Mouse (Mus musculus): Measurements from ENCODE around the gene Knstrn. TPM values are rescaled to one million over a fixed set of nuclear protein-coding genes. Genes with fewer than 3 reads are reported as not detected.

Gene Knstrn
- polyA plus RNA-seq, 1 experiment from 2014 or later = 84.2 TPM

DNA sequence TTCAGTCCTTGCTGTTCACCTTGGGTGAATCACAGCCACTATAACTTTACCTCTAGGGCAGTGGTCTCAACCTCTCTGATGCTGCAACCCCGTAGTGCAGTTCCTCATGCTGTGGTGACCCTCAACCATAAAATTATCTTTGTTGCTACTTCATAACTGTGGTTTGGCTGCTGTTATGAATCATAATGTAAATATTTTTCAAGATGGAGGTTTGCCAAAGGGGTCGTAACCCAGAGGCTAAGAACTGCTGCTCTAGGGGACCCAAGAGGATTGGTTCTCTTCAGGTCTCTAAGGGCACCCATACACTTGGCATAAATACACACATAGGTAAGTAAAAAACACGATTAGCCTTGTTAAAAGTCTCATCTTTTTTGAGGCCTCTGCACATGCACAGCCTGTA, 56.8 kb downstream of the Knstrn start:
- ATAC-seq (no peak), DNase-seq (ENCODE audit: low spot score) (no peak)
- no peak overlapping the region for H3K9ac ChIP-seq (ENCODE audit: low read length)
- 85% methylated on average over 3 of the region's 3 CpGs for WGBS
- no peak overlapping the region for H3K4me2 ChIP-seq (ENCODE audit: low read length)
- H3K36me3 ChIP-seq (ENCODE audit: control insufficient read depth, insufficient read depth, low read length) = peaks cover 37% of the 10 kb centered on the region
- H3K9me3 ChIP-seq (replicated peaks; ENCODE audit: control insufficient read depth, low read length) = no peaks in the 10 kb centered on the region
- no peaks in the 10 kb centered on the region for H3K27me3 ChIP-seq (replicated peaks; ENCODE audit: control insufficient read depth, insufficient read depth, low read length)
- H3K4me1 ChIP-seq (ENCODE audit: control insufficient read depth, insufficient read depth, low read length) = no peaks in the 10 kb centered on the region
- no peak overlapping the region for H3K27ac ChIP-seq (ENCODE audit: low read depth, low read length)
- no peak overlapping the region for H3K4me3 ChIP-seq (ENCODE audit: low read depth, low read length)

DNA sequence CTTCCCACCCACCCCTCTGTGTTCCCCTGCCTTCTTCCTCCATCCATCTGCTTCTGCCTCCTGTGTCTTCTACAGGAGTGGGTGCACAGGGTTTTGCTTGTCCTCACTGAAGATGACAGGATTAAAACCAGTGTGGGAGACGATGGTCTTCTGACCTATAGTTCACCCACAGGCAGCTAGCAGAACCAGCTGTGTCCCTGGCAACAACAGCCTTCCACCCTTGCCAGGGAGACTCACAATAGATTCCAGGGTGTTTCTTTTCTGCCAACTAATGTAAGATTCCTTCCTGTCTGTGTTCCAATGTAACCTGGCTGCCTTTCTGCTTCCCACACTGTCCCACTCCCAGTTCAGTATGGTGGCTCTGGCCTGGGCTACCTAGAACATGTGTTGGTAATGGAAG, 57.2 kb downstream of the Knstrn start:
- H3K4me1 ChIP-seq (ENCODE audit: control insufficient read depth, insufficient read depth, low read length) = no peaks in the 10 kb centered on the region
- no peaks in the 10 kb centered on the region for H3K9me3 ChIP-seq (replicated peaks; ENCODE audit: control insufficient read depth, low read length)
- no peaks in the 10 kb centered on the region for H3K27me3 ChIP-seq (replicated peaks; ENCODE audit: control insufficient read depth, insufficient read depth, low read length)
- H3K36me3 ChIP-seq (ENCODE audit: control insufficient read depth, insufficient read depth, low read length) = peaks cover 39% of the 10 kb centered on the region
- H3K4me3 ChIP-seq (ENCODE audit: low read depth, low read length) = no peak overlapping the region
- no peak for ATAC-seq
- H3K4me2 ChIP-seq (ENCODE audit: low read length) = no peak overlapping the region
- no peak overlapping the region for H3K27ac ChIP-seq (ENCODE audit: low read depth, low read length)
- no peak for DNase-seq (ENCODE audit: low spot score)
- H3K9ac ChIP-seq (ENCODE audit: low read length) = no peak overlapping the region
- WGBS = 81% methylated on average over 1 of the region's 1 CpGs

DNA sequence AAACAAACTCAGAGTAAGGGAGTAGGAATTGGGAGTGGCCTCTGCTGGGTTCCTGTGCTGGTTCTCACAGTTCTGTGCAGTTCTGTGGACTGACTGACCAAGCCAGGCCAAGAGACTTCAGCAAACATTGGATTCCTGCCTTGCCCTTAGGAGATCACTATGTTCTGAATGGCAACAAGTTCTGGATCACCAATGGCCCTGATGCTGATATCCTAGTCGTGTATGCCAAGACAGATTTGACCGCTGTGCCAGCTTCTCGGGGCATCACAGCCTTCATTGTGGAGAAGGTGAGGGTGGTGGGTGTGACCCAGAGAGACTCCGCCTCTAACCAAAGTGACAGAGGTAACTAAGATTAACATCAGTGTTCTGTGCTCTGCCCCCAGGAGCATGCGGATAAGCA, 59.2 kb downstream of the Knstrn start:
- no peaks in the 10 kb centered on the region for H3K27me3 ChIP-seq (replicated peaks; ENCODE audit: control insufficient read depth, insufficient read depth, low read length)
- no peaks in the 10 kb centered on the region for H3K4me1 ChIP-seq (ENCODE audit: control insufficient read depth, insufficient read depth, low read length)
- H3K27ac ChIP-seq (ENCODE audit: low read depth, low read length) = no peak overlapping the region
- WGBS = 90% methylated on average over 5 of the region's 5 CpGs
- ATAC-seq = no peak
- H3K4me2 ChIP-seq (ENCODE audit: low read length) = no peak overlapping the region
- no peak overlapping the region for H3K9ac ChIP-seq (ENCODE audit: low read length)
- H3K9me3 ChIP-seq (replicated peaks; ENCODE audit: control insufficient read depth, low read length) = no peaks in the 10 kb centered on the region
- DNase-seq (ENCODE audit: low spot score) = no peak
- H3K36me3 ChIP-seq (ENCODE audit: control insufficient read depth, insufficient read depth, low read length) = peaks cover 57% of the 10 kb centered on the region
- no peak overlapping the region for H3K4me3 ChIP-seq (ENCODE audit: low read depth, low read length)

DNA sequence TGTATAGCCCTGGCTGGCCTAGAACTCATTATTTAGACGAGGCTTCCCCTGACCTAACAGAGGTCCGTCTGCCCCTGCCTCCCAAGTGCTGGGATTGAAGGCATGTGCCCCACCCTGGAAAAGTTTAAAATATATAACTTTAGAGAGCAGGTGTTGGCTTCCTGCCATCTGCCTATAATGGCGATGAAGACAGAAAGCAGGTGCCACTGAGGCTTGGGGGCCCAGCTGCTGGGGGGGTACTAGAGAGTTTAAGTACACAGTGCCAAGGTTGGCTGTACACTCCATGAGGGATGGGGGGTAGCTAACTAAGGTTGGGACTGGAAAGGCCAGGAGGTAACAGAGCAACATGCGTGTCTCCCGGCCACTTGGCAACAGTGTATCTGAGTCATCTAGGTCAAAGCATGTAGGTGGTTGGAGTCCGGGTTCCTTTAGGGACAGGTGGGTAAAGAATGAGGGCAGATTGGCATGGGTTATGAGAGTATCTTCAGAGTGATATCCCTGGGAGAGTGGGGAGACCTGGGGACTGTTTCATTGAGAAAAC, 60.2 kb downstream of the Knstrn start:
- ATAC-seq (no peak), DNase-seq (ENCODE audit: low spot score) (no peak)
- Histone ChIP-seq H3K36me3 (ENCODE audit: control insufficient read depth, insufficient read depth, low read length) (peaks cover 58% of the 10 kb centered on the region), H3K4me2 (ENCODE audit: low read length) (no peak overlapping the region), H3K4me1 (ENCODE audit: control insufficient read depth, insufficient read depth, low read length) (no peaks in the 10 kb centered on the region), H3K27me3 (replicated peaks; ENCODE audit: control insufficient read depth, insufficient read depth, low read length) (no peaks in the 10 kb centered on the region), H3K4me3 (ENCODE audit: low read depth, low read length) (no peak overlapping the region), H3K27ac (ENCODE audit: low read depth, low read length) (no peak overlapping the region), H3K9me3 (replicated peaks; ENCODE audit: control insufficient read depth, low read length) (no peaks in the 10 kb centered on the region), H3K9ac (ENCODE audit: low read length) (no peak overlapping the region)
- 91% methylated on average over 6 of the region's 6 CpGs for WGBS

DNA sequence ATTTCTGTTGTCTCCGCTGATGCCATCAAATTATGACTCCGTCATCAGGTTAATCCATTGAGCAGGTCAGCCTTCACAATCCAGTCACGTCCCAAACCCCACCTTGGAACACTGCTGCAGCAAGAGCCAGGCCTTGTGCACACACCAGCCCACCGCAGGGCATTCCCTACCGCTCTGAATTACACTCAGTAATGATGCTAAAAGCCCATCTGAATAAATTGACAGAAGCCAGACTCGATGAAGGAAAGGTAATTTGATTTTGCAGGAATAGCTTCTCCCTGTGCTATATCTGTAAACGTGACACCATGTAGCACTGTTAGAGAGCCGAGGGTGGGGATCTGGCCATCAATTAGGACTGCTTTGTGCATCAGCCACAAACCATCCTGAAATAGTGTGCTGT, 61.5 kb downstream of the Knstrn start:
- Histone ChIP-seq H3K4me1 (ENCODE audit: control insufficient read depth, insufficient read depth, low read length) (no peaks in the 10 kb centered on the region), H3K4me3 (ENCODE audit: low read depth, low read length) (no peak overlapping the region), H3K27ac (ENCODE audit: low read depth, low read length) (no peak overlapping the region), H3K4me2 (ENCODE audit: low read length) (no peak overlapping the region), H3K9ac (ENCODE audit: low read length) (no peak overlapping the region), H3K36me3 (ENCODE audit: control insufficient read depth, insufficient read depth, low read length) (peaks cover 54% of the 10 kb centered on the region), H3K27me3 (replicated peaks; ENCODE audit: control insufficient read depth, insufficient read depth, low read length) (no peaks in the 10 kb centered on the region), H3K9me3 (replicated peaks; ENCODE audit: control insufficient read depth, low read length) (no peaks in the 10 kb centered on the region)
- no peak for DNase-seq (ENCODE audit: low spot score)
- ATAC-seq = no peak
- WGBS = 90% methylated on average over 8 of the region's 8 CpGs

DNA sequence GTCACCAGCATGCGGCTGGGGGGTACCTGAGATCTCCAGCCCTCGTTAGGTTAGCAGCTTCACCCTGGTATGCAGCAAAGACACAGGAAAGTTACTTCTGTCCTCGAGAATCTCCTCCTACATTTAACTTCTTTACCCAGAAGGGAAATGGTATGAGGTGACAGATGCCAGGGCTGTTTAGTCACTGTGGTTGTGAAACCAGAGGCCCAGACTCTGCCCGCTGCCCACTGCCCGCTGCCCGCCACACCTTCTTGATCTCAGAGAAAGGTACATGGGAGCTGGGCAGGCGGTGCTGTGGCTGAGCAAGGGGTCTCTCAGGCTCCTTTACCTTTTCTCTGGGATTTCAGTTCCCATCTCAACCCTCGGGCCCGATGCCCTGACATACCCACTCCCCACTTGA, 62.6 kb downstream of the Knstrn start:
- no peak for DNase-seq (ENCODE audit: low spot score)
- Histone ChIP-seq H3K27ac (ENCODE audit: low read depth, low read length) (no peak overlapping the region), H3K36me3 (ENCODE audit: control insufficient read depth, insufficient read depth, low read length) (peaks cover 45% of the 10 kb centered on the region), H3K9ac (ENCODE audit: low read length) (no peak overlapping the region), H3K9me3 (replicated peaks; ENCODE audit: control insufficient read depth, low read length) (no peaks in the 10 kb centered on the region), H3K27me3 (replicated peaks; ENCODE audit: control insufficient read depth, insufficient read depth, low read length) (no peaks in the 10 kb centered on the region), H3K4me3 (ENCODE audit: low read depth, low read length) (no peak overlapping the region), H3K4me2 (ENCODE audit: low read length) (no peak overlapping the region), H3K4me1 (ENCODE audit: control insufficient read depth, insufficient read depth, low read length) (no peaks in the 10 kb centered on the region)
- ATAC-seq = no peak
- 91% methylated on average over 9 of the region's 9 CpGs for WGBS

DNA sequence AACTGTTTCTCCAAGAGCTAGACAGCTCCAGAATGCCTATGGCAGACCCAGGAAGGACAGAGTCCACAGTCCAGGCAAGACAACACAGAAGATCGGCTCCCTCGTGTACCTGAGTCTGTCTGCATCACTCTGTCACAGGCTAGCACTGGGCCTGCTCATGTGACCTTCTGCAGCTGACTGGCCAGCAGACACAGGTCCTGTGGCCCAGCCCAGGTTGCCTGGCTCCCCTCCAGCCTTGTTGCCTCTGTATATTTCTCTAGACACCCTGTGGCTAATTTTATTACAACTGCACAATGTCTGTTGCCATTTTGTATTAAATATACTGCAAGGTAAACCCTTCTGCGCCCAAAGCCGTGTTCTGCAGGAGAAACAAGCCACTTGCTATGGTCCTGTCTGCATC, 67.2 kb downstream of the Knstrn start:
- H3K4me2 ChIP-seq (ENCODE audit: low read length) = no peak overlapping the region
- no peaks in the 10 kb centered on the region for H3K27me3 ChIP-seq (replicated peaks; ENCODE audit: control insufficient read depth, insufficient read depth, low read length)
- DNase-seq (ENCODE audit: low spot score) = no peak
- H3K9ac ChIP-seq (ENCODE audit: low read length) = no peak overlapping the region
- no peak overlapping the region for H3K4me3 ChIP-seq (ENCODE audit: low read depth, low read length)
- WGBS = 87% methylated on average over 4 of the region's 4 CpGs
- ATAC-seq = no peak
- no peaks in the 10 kb centered on the region for H3K4me1 ChIP-seq (ENCODE audit: control insufficient read depth, insufficient read depth, low read length)
- H3K36me3 ChIP-seq (ENCODE audit: control insufficient read depth, insufficient read depth, low read length) = peaks cover 18% of the 10 kb centered on the region
- H3K9me3 ChIP-seq (replicated peaks; ENCODE audit: control insufficient read depth, low read length) = no peaks in the 10 kb centered on the region
- H3K27ac ChIP-seq (ENCODE audit: low read depth, low read length) = no peak overlapping the region

DNA sequence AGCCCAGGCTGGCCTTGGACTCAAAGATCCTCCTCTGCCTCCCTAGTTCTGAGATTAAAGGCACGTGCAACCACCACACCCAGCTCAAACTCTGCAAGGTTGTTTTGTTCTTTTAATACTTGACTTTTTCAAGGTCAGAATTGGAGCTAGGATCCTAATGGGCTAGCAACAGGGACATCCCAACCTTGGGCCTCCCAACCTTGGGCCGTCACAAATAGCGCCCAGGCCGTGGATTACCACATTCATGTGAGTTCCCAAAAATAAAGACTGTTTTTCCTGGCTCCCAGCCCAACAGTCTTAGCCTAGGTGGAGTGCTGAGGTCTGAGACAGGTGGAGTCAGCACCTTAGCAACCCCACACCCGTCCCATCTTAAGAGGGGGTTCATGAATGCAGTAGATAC, 68.2 kb downstream of the Knstrn start:
- Histone ChIP-seq H3K9me3 (replicated peaks; ENCODE audit: control insufficient read depth, low read length) (no peaks in the 10 kb centered on the region), H3K36me3 (ENCODE audit: control insufficient read depth, insufficient read depth, low read length) (peaks cover 11% of the 10 kb centered on the region; the same call in 1 of the 2 replicates), H3K4me3 (ENCODE audit: low read depth, low read length) (no peak overlapping the region), H3K9ac (ENCODE audit: low read length) (no peak overlapping the region), H3K27me3 (replicated peaks; ENCODE audit: control insufficient read depth, insufficient read depth, low read length) (0 out of 2 replicates have a peak, but pooled peaks cover under 1% of the 10 kb centered on the region), H3K4me1 (ENCODE audit: control insufficient read depth, insufficient read depth, low read length) (no peaks in the 10 kb centered on the region), H3K27ac (ENCODE audit: low read depth, low read length) (no peak overlapping the region), H3K4me2 (ENCODE audit: low read length) (no peak overlapping the region)
- no peak for ATAC-seq
- 84% methylated on average over 5 of the region's 5 CpGs for WGBS
- DNase-seq (ENCODE audit: low spot score) = no peak

DNA sequence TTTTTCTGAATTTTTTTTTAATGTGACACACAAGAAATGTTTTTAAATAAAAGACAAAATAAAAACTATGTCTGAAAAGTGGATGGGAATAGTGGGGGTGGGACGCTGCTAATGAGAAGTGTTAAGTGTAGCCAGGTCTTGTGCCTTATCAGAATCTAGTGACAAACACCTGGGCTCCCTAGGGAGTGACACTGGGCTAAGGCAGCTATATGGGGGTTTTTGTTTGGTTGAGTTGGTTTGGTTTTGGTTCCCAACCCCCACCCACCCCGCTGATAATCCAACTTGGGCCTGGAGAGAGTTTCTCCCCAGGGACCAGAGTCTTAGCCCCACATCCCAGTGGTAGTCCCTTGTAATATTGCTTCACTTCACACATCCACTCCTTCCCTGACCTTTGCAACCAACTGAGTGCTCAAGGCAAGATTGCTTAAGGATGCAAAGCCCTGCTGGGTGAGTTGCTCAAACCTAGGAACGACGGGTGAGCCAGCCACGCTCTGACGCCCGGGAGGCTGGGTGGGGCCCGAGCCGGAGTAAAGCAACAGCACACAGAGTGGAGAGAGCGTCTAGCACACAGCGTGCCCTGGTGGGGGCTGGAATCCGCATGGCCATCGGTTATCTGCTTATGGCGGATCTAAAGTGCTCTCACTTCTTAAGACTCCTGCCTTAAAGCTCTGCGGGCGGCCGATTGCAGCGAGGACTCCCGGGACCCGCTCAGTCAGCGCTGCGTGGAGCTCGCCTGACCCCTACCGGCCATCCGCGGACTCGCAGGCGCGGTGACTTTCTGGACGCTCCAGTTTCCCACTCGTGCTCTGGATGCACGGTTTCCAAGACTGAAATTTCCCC, 69.3 kb downstream of the Knstrn start:
- Histone ChIP-seq H3K9me3 (replicated peaks; ENCODE audit: control insufficient read depth, low read length) (no peaks in the 10 kb centered on the region), H3K27ac (ENCODE audit: low read depth, low read length) (no peak overlapping the region), H3K4me1 (ENCODE audit: control insufficient read depth, insufficient read depth, low read length) (no peaks in the 10 kb centered on the region), H3K27me3 (replicated peaks; ENCODE audit: control insufficient read depth, insufficient read depth, low read length) (0 out of 2 replicates have a peak, but pooled peaks cover 7% of the 10 kb centered on the region), H3K4me3 (ENCODE audit: low read depth, low read length) (peak overlapping the region; percentile 27), H3K4me2 (ENCODE audit: low read length) (peak overlapping the region; percentile 68), H3K9ac (ENCODE audit: low read length) (peak overlapping the region; percentile 60), H3K36me3 (ENCODE audit: control insufficient read depth, insufficient read depth, low read length) (peaks cover under 1% of the 10 kb centered on the region; the same call in 1 of the 2 replicates)
- DNase-seq (ENCODE audit: low spot score) = peak; percentile 87
- 2% methylated on average over 32 of the region's 32 CpGs for WGBS
- peak; percentile 87 for ATAC-seq

All from forebrain, embryonic 14.5 days (tissue).